Mouse (Mus musculus) embryonic fibroblast, embryonic 13.5 days (primary cell): ENCODE data around the gene Hoxb3. TPM values are rescaled to one million over a fixed set of nuclear protein-coding genes. Genes with fewer than 3 reads are reported as not detected.

Experiments
- H3K27ac ChIP-seq: 2 replicates; pipeline ENCODE4 v1.5.1; 2012; ENCODE audit warnings: low read length, control low read depth, inconsistent platforms; ENCODE audit not compliant: insufficient read depth
- H3K4me1 ChIP-seq: 2 replicates; pipeline ENCODE4 v1.6.1; 2011; ENCODE audit warnings: low read length; ENCODE audit not compliant: control insufficient read depth, insufficient read depth
- H3K4me3 ChIP-seq: 2 replicates; pipeline ENCODE4 v1.5.1; 2011; ENCODE audit warnings: mild to moderate bottlenecking, control low read depth, low read length; ENCODE audit not compliant: insufficient read depth
- CTCF ChIP-seq: IDR thresholded peaks from 2 replicates; pipeline ENCODE4 v1.5.1; 2011; ENCODE audit warnings: mild to moderate bottlenecking, control low read depth, low read length, moderate library complexity, borderline replicate concordance; ENCODE audit not compliant: insufficient read depth
- POLR2A ChIP-seq: IDR thresholded peaks from 2 replicates; pipeline ENCODE4 v1.6.1; 2011; ENCODE audit warnings: low read depth, mild to moderate bottlenecking, control low read depth, low read length, moderate library complexity
- polyA plus RNA-seq: library from polyadenylated mRNA; stranded (reverse); fragments of >200 nt; gene quantifications from 2 replicates; pipeline ENCODE4 v1.2.4, GENCODE M21; 2011; ENCODE audit warnings: low read depth; ENCODE audit not compliant: missing spikeins, insufficient read length

Hoxb3 gene
- polyA plus RNA-seq, 1 experiment = 19.1 TPM

GRCm38 (mm10) chr11:96350791-96351190, 27.7 kb downstream of the Hoxb3 start:
- H3K4me1 ChIP-seq = peaks cover 4% of the 10 kb centered on the region; the same call in 1 of the 2 replicates
- H3K27ac ChIP-seq = peak overlapping the region; percentile 94
- no peak for TF ChIP-seq CTCF
- no peak for TF ChIP-seq POLR2A
- no peak overlapping the region for H3K4me3 ChIP-seq

GRCm38 (mm10) chr11:96351312-96351711, 28.2 kb downstream of the Hoxb3 start:
- Histone ChIP-seq H3K27ac (peak overlapping the region; percentile 94), H3K4me3 (no peak overlapping the region), H3K4me1 (peaks cover 4% of the 10 kb centered on the region; the same call in 1 of the 2 replicates)
- TF ChIP-seq POLR2A (no peak), CTCF (no peak)

- TF ChIP-seq POLR2A (peak; percentile 20; the same call in 1 of the 2 replicates), CTCF (no peak)
- Histone ChIP-seq H3K4me1 (peaks cover 4% of the 10 kb centered on the region; the same call in 1 of the 2 replicates), H3K4me3 (peak overlapping the region; percentile 75), H3K27ac (peak overlapping the region; percentile 94)
Measured at GRCm38 (mm10) chr11:96351831-96352230, 28.7 kb downstream of the Hoxb3 start.

- H3K4me3 ChIP-seq = peak overlapping the region; percentile 75
- H3K27ac ChIP-seq = peak overlapping the region; percentile 94
Measured at GRCm38 (mm10) chr11:96352691-96353521, 29.8 kb downstream of the Hoxb3 start.

GRCm38 (mm10) chr11:96353522-96353841, 30.4 kb downstream of the Hoxb3 start:
- peak overlapping the region; percentile 94 for H3K27ac ChIP-seq
- H3K4me1 ChIP-seq = peaks cover 4% of the 10 kb centered on the region; the same call in 1 of the 2 replicates
- H3K4me3 ChIP-seq = peak overlapping the region; percentile 75
- no peak for TF ChIP-seq POLR2A
- no peak for TF ChIP-seq CTCF

More at GRCm38 (mm10) chr11:96352691-96353521, 29.8 kb downstream of the Hoxb3 start:
- TF ChIP-seq POLR2A (peak; percentile 41; the same call in 1 of the 2 replicates), CTCF (no peak)
- peaks cover 4% of the 10 kb centered on the region; the same call in 1 of the 2 replicates for H3K4me1 ChIP-seq

- peak overlapping the region; percentile 51 for H3K4me3 ChIP-seq
- H3K4me1 ChIP-seq = peaks cover 4% of the 10 kb centered on the region; the same call in 1 of the 2 replicates
- TF ChIP-seq POLR2A (no peak), CTCF (no peak)
- peak overlapping the region; percentile 39 for H3K27ac ChIP-seq
Measured at GRCm38 (mm10) chr11:96353939-96354338, 30.8 kb downstream of the Hoxb3 start.

- Histone ChIP-seq H3K4me3 (peak overlapping the region; percentile 51), H3K27ac (peak overlapping the region; percentile 39), H3K4me1 (peaks cover 4% of the 10 kb centered on the region; the same call in 1 of the 2 replicates)
- TF ChIP-seq POLR2A (no peak), CTCF (no peak)
Measured at GRCm38 (mm10) chr11:96354376-96354775, 31.2 kb downstream of the Hoxb3 start.

GRCm38 (mm10) chr11:96354801-96355311, 31.7 kb downstream of the Hoxb3 start:
- H3K27ac ChIP-seq = peak overlapping the region; percentile 39; the same call in 1 of the 2 replicates
- H3K4me1 ChIP-seq = peaks cover 4% of the 10 kb centered on the region; the same call in 1 of the 2 replicates
- TF ChIP-seq POLR2A (no peak), CTCF (no peak)
- H3K4me3 ChIP-seq = peak overlapping the region; percentile 51

- TF ChIP-seq CTCF (no peak), POLR2A (no peak)
- Histone ChIP-seq H3K4me3 (no peak overlapping the region), H3K4me1 (no peaks in the 10 kb centered on the region), H3K27ac (no peak overlapping the region)
Measured at GRCm38 (mm10) chr11:96363807-96364206, 40.7 kb downstream of the Hoxb3 start.
